Mouse (Mus musculus) midbrain, embryonic 16.5 days (tissue): ENCODE data around the gene Aar2. TPM values are rescaled to one million over a fixed set of nuclear protein-coding genes. Genes with fewer than 3 reads are reported as not detected.

Experiments
- ATAC-seq: fragments of 200-750 bp; cut with Nextera tagmentation; 2 replicates; pipeline ENCODE4 v1.8.0; 2017; ENCODE audit warnings: moderate TSS enrichment
- H3K27ac ChIP-seq: fragments of 300-500 bp; sonication (generic); 2 replicates; pipeline ENCODE4 v1.5.1; 2014; ENCODE audit warnings: mild to moderate bottlenecking, low read length, mixed read lengths
- H3K27me3 ChIP-seq: fragments of 300-500 bp; sonication (generic); 2 replicates; pipeline ENCODE4 v1.6.1; 2014; ENCODE audit warnings: low read depth, low read length, mixed read lengths; ENCODE audit not compliant: control insufficient read depth, insufficient read depth
- H3K36me3 ChIP-seq: fragments of 300-500 bp; sonication (generic); 2 replicates; pipeline ENCODE4 v1.6.1; 2014; ENCODE audit warnings: mild to moderate bottlenecking, low read length, moderate library complexity, mixed read lengths; ENCODE audit not compliant: control insufficient read depth, insufficient read depth
- H3K4me1 ChIP-seq: fragments of 300-500 bp; sonication (generic); 2 replicates; pipeline ENCODE4 v1.6.1; 2014; ENCODE audit warnings: mild to moderate bottlenecking, low read length, mixed read lengths; ENCODE audit not compliant: control insufficient read depth, insufficient read depth
- H3K4me2 ChIP-seq: fragments of 300-500 bp; sonication (generic); 2 replicates; pipeline ENCODE4 v1.6.1; 2014; ENCODE audit warnings: mild to moderate bottlenecking, low read length, mixed read lengths
- H3K4me3 ChIP-seq: fragments of 300-500 bp; sonication (generic); 2 replicates; pipeline ENCODE4 v1.5.1; 2014; ENCODE audit warnings: low read depth, mild to moderate bottlenecking, low read length, moderate library complexity, mixed read lengths
- H3K9ac ChIP-seq: fragments of 300-500 bp; sonication (generic); 2 replicates; pipeline ENCODE4 v1.6.1; 2014; ENCODE audit warnings: low read depth, low read length, mixed read lengths
- H3K9me3 ChIP-seq: fragments of 300-500 bp; sonication (generic); replicated peaks from 2 replicates; pipeline ENCODE4 v1.6.1; 2014; ENCODE audit warnings: mild to moderate bottlenecking, low read length, mixed read lengths; ENCODE audit not compliant: control insufficient read depth, poor library complexity, severe bottlenecking
- WGBS: fragments of 180-500 bp; shearing (Covaris S2); extraction: QIAGEN DNeasy Blood & Tissue Kit; methylation state at CpG from one replicate; pipeline ENCODE4 v1.1.7; 2014; 5-methylcytosine and 5-hydroxymethylcytosine counted together
- polyA plus RNA-seq: library from polyadenylated mRNA; unstranded; fragments of >200 nt; fragmentation: Nextera tagmentation; extraction: Ambion mirVana; gene quantifications from 2 replicates; pipeline ENCODE4 v1.2.1, GENCODE M21; 2015

Aar2 gene
- polyA plus RNA-seq, 1 experiment from 2014 or later, result 46.7 TPM

DNA sequence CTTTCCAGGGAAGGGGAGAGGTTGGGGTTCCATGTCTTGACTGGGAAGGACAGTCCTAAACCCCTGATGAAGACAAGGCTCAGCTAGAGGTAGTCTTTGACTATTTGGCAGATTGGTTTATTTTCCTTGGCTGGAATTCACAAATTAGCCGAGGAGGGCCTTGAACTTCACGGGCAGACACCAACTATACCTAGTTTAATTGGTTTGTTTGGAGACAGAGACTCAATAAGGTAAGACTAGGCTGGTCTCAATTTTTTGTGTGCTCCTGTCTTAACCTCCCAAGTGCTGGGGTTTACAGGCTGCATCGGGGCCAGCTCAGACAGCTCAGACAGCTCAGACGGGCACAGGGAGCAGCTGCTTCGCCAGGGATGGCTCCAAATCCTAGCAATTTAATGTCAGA, 33.1 kb downstream of the Aar2 start:
- Histone ChIP-seq H3K27me3 (no peaks in the 10 kb centered on the region), H3K4me2 (no peak overlapping the region), H3K27ac (no peak overlapping the region; the same call in 1 of the 2 replicates), H3K9me3 (no peaks in the 10 kb centered on the region), H3K9ac (no peak overlapping the region), H3K36me3 (no peaks in the 10 kb centered on the region), H3K4me3 (no peak overlapping the region), H3K4me1 (peaks cover 11% of the 10 kb centered on the region)
- 80% methylated on average over 5 of the region's 5 CpGs for WGBS
- ATAC-seq, result no peak

- H3K9me3 ChIP-seq, result no peaks in the 10 kb centered on the region
- H3K27ac ChIP-seq, result no peak overlapping the region
- no peak overlapping the region for H3K4me2 ChIP-seq
- WGBS, result 50% methylated on average over 10 of the region's 10 CpGs
- ATAC-seq, result no peak
- no peak overlapping the region for H3K9ac ChIP-seq
- no peaks in the 10 kb centered on the region for H3K36me3 ChIP-seq
- H3K4me1 ChIP-seq, result peaks cover 11% of the 10 kb centered on the region
- no peaks in the 10 kb centered on the region for H3K27me3 ChIP-seq
- H3K4me3 ChIP-seq, result no peak overlapping the region
These were observed 33.9 kb downstream of the Aar2 start for GRCm38 (mm10) chr2:156581244-156581643.

DNA sequence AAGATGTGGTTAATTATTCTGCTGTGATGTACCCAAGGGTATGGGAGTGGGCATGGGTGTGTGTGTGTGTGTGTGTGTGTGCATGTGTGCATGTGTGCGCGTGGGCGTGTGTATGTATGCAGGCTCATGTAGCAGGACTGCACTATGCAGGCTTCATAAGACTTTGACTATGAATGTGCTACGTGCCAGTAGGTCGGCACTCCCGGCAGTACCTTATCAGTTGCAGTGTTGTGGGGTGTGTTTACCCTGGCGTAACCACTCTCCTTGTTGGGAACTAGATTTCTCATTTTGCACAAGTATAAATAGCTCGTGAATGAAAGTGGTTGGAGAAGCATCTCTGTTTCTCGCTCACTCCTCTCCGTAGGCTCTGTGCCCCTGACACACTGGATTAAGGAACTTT, 35.5 kb downstream of the Aar2 start:
- no peak for ATAC-seq
- H3K9ac ChIP-seq, result no peak overlapping the region
- WGBS, result 94% methylated on average over 10 of the region's 10 CpGs
- H3K36me3 ChIP-seq, result no peaks in the 10 kb centered on the region
- H3K27me3 ChIP-seq, result no peaks in the 10 kb centered on the region
- no peak overlapping the region for H3K4me3 ChIP-seq
- H3K4me2 ChIP-seq, result no peak overlapping the region
- peaks cover 11% of the 10 kb centered on the region for H3K4me1 ChIP-seq
- no peaks in the 10 kb centered on the region for H3K9me3 ChIP-seq
- no peak overlapping the region for H3K27ac ChIP-seq

- 58% methylated on average over 11 of the region's 11 CpGs for WGBS
- H3K4me2 ChIP-seq, result no peak overlapping the region
These were observed 36.9 kb downstream of the Aar2 start for GRCm38 (mm10) chr2:156584154-156584796.

GRCm38 (mm10) chr2:156584797-156585471, 37.5 kb downstream of the Aar2 start:
- H3K36me3 ChIP-seq, result no peaks in the 10 kb centered on the region
- H3K9me3 ChIP-seq, result no peaks in the 10 kb centered on the region
- H3K27me3 ChIP-seq, result no peaks in the 10 kb centered on the region
- peaks cover 11% of the 10 kb centered on the region for H3K4me1 ChIP-seq
- H3K27ac ChIP-seq, result peak overlapping the region; percentile 23
- H3K4me3 ChIP-seq, result no peak overlapping the region
- H3K4me2 ChIP-seq, result peak overlapping the region; percentile 46
- peak; percentile 43 for ATAC-seq
- H3K9ac ChIP-seq, result peak overlapping the region; percentile 34; the same call in 1 of the 2 replicates
- WGBS, result 10% methylated on average over 14 of the region's 14 CpGs

More at GRCm38 (mm10) chr2:156584154-156584796, 36.9 kb downstream of the Aar2 start:
- Histone ChIP-seq H3K4me1 (peaks cover 11% of the 10 kb centered on the region), H3K27me3 (no peaks in the 10 kb centered on the region), H3K9me3 (no peaks in the 10 kb centered on the region), H3K36me3 (no peaks in the 10 kb centered on the region), H3K9ac (no peak overlapping the region), H3K4me3 (no peak overlapping the region), H3K27ac (no peak overlapping the region)
- ATAC-seq, result peak; percentile 59; the same call in 1 of the 2 replicates

DNA sequence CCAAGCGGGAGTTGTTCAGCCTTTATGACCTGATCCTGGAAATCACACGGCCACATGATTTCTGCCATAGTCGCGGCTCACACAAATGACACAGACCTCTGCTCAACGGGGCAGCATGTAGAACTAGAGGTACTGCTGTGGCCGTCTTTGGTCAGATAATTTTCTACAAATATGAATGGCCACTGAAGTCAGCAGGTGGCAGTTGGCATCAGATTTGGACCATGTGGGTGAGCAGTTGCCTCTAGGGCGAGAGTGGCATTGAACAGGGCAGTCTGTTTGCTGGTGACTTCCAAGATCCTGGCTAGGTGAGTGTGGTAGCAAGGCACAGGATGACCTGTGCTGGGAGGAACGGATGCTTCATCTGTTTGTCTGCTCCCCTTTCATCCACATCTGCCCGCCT, 42.1 kb downstream of the Aar2 start:
- Histone ChIP-seq H3K27ac (no peak overlapping the region), H3K9ac (no peak overlapping the region), H3K4me2 (no peak overlapping the region), H3K4me1 (peaks cover 9% of the 10 kb centered on the region), H3K4me3 (no peak overlapping the region), H3K27me3 (no peaks in the 10 kb centered on the region), H3K36me3 (no peaks in the 10 kb centered on the region), H3K9me3 (no peaks in the 10 kb centered on the region)
- ATAC-seq, result no peak
- 94% methylated on average over 9 of the region's 9 CpGs for WGBS

DNA sequence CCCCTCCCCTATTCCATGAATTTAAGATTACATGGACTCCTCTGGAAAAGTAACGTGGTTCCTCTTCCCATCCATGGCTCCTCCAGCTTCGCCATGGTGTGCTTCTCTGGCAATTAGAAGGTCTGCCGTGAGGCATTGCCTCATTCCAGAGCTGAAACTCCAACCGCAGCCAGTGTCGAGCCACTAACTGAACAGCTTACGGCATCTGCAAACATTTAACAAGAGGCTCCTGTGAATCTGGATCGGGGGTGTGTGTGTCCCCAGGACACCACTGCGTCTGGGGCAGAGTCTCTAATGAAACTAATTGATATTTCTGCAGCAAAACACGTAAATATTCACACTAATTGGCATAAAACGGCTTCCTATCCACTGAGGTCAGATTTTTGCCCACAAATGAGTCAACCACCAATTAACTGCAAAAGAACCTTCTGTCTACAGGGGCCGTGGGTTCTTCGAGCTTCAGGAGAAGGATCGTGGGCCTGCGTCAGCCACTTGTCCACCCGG, 47.7 kb downstream of the Aar2 start:
- H3K4me2 ChIP-seq, result no peak overlapping the region
- H3K4me3 ChIP-seq, result no peak overlapping the region
- no peaks in the 10 kb centered on the region for H3K9me3 ChIP-seq
- H3K27ac ChIP-seq, result no peak overlapping the region
- no peaks in the 10 kb centered on the region for H3K4me1 ChIP-seq
- WGBS, result 78% methylated on average over 15 of the region's 15 CpGs
- no peak for ATAC-seq
- no peak overlapping the region for H3K9ac ChIP-seq
- no peaks in the 10 kb centered on the region for H3K27me3 ChIP-seq
- H3K36me3 ChIP-seq, result no peaks in the 10 kb centered on the region

DNA sequence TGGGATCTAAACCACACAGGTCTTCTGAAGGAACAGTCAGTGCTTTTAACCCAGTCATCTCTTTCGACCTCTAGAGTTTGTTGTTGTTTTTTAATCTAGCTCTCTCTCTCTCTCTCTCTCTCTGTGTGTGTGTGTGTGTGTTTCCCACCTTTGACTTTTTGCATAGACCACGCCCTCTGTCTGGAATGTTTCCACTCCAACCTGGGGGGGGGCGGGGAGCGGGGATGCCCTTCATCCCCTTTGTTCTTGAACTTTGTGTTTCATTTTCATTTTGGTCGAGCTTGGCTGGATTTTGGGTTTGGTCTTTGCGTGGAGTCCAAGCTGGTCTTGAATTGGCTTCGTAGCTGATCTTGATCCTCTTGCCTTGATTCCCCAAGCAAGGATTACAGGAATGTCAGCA, 55.2 kb downstream of the Aar2 start:
- 80% methylated on average over 7 of the region's 7 CpGs for whole genome bisulfite sequencing
- ATAC-seq, result no peak
- H3K9ac ChIP-seq, result no peak overlapping the region

GRCm38 (mm10) chr2:156603671-156604070, 56.3 kb downstream of the Aar2 start:
- Histone ChIP-seq H3K9me3 (no peaks in the 10 kb centered on the region), H3K4me3 (no peak overlapping the region), H3K36me3 (no peaks in the 10 kb centered on the region), H3K27ac (no peak overlapping the region), H3K27me3 (no peaks in the 10 kb centered on the region), H3K4me2 (no peak overlapping the region), H3K9ac (no peak overlapping the region), H3K4me1 (no peaks in the 10 kb centered on the region)
- WGBS, result 83% methylated on average over 9 of the region's 9 CpGs
- ATAC-seq, result no peak

More for the DNA sequence above, 55.2 kb downstream of the Aar2 start:
- no peak overlapping the region for H3K27ac ChIP-seq
- no peaks in the 10 kb centered on the region for H3K4me1 ChIP-seq
- no peaks in the 10 kb centered on the region for H3K9me3 ChIP-seq
- H3K4me2 ChIP-seq, result no peak overlapping the region
- no peaks in the 10 kb centered on the region for H3K27me3 ChIP-seq
- H3K4me3 ChIP-seq, result no peak overlapping the region
- no peaks in the 10 kb centered on the region for H3K36me3 ChIP-seq
